Mouse (Mus musculus) MEL (cell line): ENCODE measurements at regions not wholly inside any gene's neighbourhood (a gene's known extent, or its start where the extent isn't known, plus 50 kb on each side); places are given as distances from the start of the nearest gene placed in this dataset.

ENCODE experiments used
- DNase-seq: peaks from one replicate; pipeline ENCODE4 v3.0.0; 2011; ENCODE audit warnings: low read depth, low spot score
- H3K27ac ChIP-seq: 2 replicates; pipeline ENCODE4 v1.5.1; 2012; ENCODE audit warnings: low read depth, mild to moderate bottlenecking, control low read depth, low read length, moderate library complexity; ENCODE audit not compliant: control insufficient read depth
- H3K27me3 ChIP-seq, 2 experiments: fragments of 150-350 bp in 1 of 2; sonication (generic) in 1 of 2; 2 replicates each; pipeline ENCODE4 v1.6.1; 2012; ENCODE audit warnings: low read length in 2 of 2, mild to moderate bottlenecking in 2 of 2, improper control_type of control experiment in 1 of 2, moderate library complexity in 1 of 2; ENCODE audit not compliant: insufficient read depth in 2 of 2, control insufficient read depth in 1 of 2
- H3K36me3 ChIP-seq, 2 experiments: 2 replicates each; pipeline ENCODE4 v1.6.1; 2012 to 2014; ENCODE audit warnings: low read length in 2 of 2, improper control_type of control experiment in 1 of 2, inconsistent platforms in 1 of 2, mild to moderate bottlenecking in 1 of 2; ENCODE audit not compliant: insufficient read depth in 2 of 2, control insufficient read depth in 1 of 2
- H3K4me1 ChIP-seq, 2 experiments: fragments of 150-350 bp in 1 of 2; sonication (generic) in 1 of 2; 2 replicates each; pipeline ENCODE4 v1.6.1; 2012; ENCODE audit warnings: low read length in 2 of 2, improper control_type of control experiment in 1 of 2, mild to moderate bottlenecking in 1 of 2; ENCODE audit not compliant: insufficient read depth in 2 of 2, control insufficient read depth in 1 of 2
- H3K4me3 ChIP-seq, 2 experiments: fragments of 150-350 bp in 1 of 2; sonication (generic) in 1 of 2; 2 replicates each; pipeline ENCODE4 v1.5.1; 2012; ENCODE audit warnings: low read depth in 2 of 2, low read length in 2 of 2, mild to moderate bottlenecking in 2 of 2, moderate library complexity in 2 of 2, control low read depth in 1 of 2, improper control_type of control experiment in 1 of 2; ENCODE audit not compliant: control insufficient read depth in 1 of 2, insufficient read depth in 1 of 2
- H3K79me2 ChIP-seq: 2 replicates; pipeline ENCODE4 v1.6.1; 2012; ENCODE audit warnings: mild to moderate bottlenecking, low read length, moderate library complexity; ENCODE audit not compliant: control insufficient read depth, poor library complexity, insufficient read depth
- H3K9ac ChIP-seq: 2 replicates; pipeline ENCODE4 v1.6.1; 2012; ENCODE audit warnings: low read depth, mild to moderate bottlenecking, control low read depth, low read length, moderate library complexity; ENCODE audit not compliant: control insufficient read depth, poor library complexity, severe bottlenecking
- H3K9me3 ChIP-seq: fragments of 150-350 bp; sonication (generic); replicated peaks from 2 replicates; pipeline ENCODE4 v1.6.1; 2012; ENCODE audit warnings: mild to moderate bottlenecking, low read length, improper control_type of control experiment, moderate library complexity; ENCODE audit not compliant: insufficient read depth
- CHD2 ChIP-seq: IDR thresholded peaks from 2 replicates; pipeline ENCODE4 v1.6.1; 2011; ENCODE audit warnings: low read length, improper control_type of control experiment
- E2F4 ChIP-seq: IDR thresholded peaks from 2 replicates; pipeline ENCODE4 v1.6.1; 2011; ENCODE audit warnings: low read depth, low read length, improper control_type of control experiment, borderline replicate concordance
- ETS1 ChIP-seq: IDR thresholded peaks from 2 replicates; pipeline ENCODE4 v1.6.1; 2012; ENCODE audit warnings: low read depth, mild to moderate bottlenecking, inconsistent platforms, low read length, improper control_type of control experiment, moderate library complexity
- GATA1 ChIP-seq: IDR thresholded peaks from 2 replicates; pipeline ENCODE4 v1.6.1; 2011; ENCODE audit warnings: low read depth, low read length, improper control_type of control experiment
- MAFK ChIP-seq: IDR thresholded peaks from 2 replicates; pipeline ENCODE4 v1.6.1; 2011; ENCODE audit warnings: low read depth, mild to moderate bottlenecking, low read length, improper control_type of control experiment, borderline replicate concordance
- MAX ChIP-seq: IDR thresholded peaks from 2 replicates; pipeline ENCODE4 v1.6.1; 2011; ENCODE audit warnings: low read length, improper control_type of control experiment
- MEF2A ChIP-seq: IDR thresholded peaks from 2 replicates; pipeline ENCODE4 v1.6.1; 2014; ENCODE audit warnings: low read depth, mild to moderate bottlenecking, inconsistent platforms, low read length, improper control_type of control experiment; ENCODE audit not compliant: poor library complexity, insufficient replicate concordance, severe bottlenecking; ENCODE audit errors: extremely low read depth
- POLR2AphosphoS5 ChIP-seq: IDR thresholded peaks from 2 replicates; pipeline ENCODE4 v1.6.1; 2012; ENCODE audit warnings: low read depth, borderline replicate concordance, mild to moderate bottlenecking, inconsistent platforms, low read length, moderate library complexity, mixed read lengths
- RAD21 ChIP-seq: IDR thresholded peaks from 2 replicates; pipeline ENCODE4 v1.6.1; 2011; ENCODE audit warnings: mild to moderate bottlenecking, low read depth, low read length, improper control_type of control experiment
- USF2 ChIP-seq, 2 experiments: IDR thresholded peaks; 2 replicates each; pipeline ENCODE4 v1.6.1; 2011 to 2012; ENCODE audit warnings: improper control_type of control experiment in 2 of 2, low read length in 2 of 2, borderline replicate concordance in 1 of 2, inconsistent platforms in 1 of 2, low read depth in 1 of 2, mild to moderate bottlenecking in 1 of 2; ENCODE audit not compliant: insufficient read depth in 1 of 2
- ZKSCAN1 ChIP-seq: IDR thresholded peaks from 2 replicates; pipeline ENCODE4 v1.6.1; 2012; ENCODE audit warnings: low read depth, mild to moderate bottlenecking, inconsistent platforms, low read length, improper control_type of control experiment, moderate library complexity
- ZNF384 ChIP-seq: IDR thresholded peaks from 2 replicates; pipeline ENCODE4 v1.6.1; 2012; ENCODE audit warnings: low read depth, mild to moderate bottlenecking, inconsistent platforms, low read length, improper control_type of control experiment

- no peaks in the 10 kb centered on the region for H3K27me3 ChIP-seq
- no peak overlapping the region for H3K27ac ChIP-seq
- DNase-seq, result no peak
- no peak for TF ChIP-seq E2F4
- no peak for TF ChIP-seq USF2 (IDR thresholded peaks at IDR 0.05; ENCODE audit: borderline replicate concordance in 1 of 2, insufficient read depth in 1 of 2, low read depth in 1 of 2, low read length in 2 of 2)
- no peak for TF ChIP-seq ETS1
- no peak for TF ChIP-seq POLR2AphosphoS5
- TF ChIP-seq MEF2A, result no peak
- no peak for TF ChIP-seq MAFK
- no peaks in the 10 kb centered on the region for H3K9me3 ChIP-seq
- no peak overlapping the region for H3K9ac ChIP-seq
- H3K79me2 ChIP-seq, result no peaks in the 10 kb centered on the region
- H3K36me3 ChIP-seq, result no peaks in the 10 kb centered on the region
- H3K4me3 ChIP-seq, result no peak overlapping the region
- H3K4me1 ChIP-seq, result no peaks in the 10 kb centered on the region
These were observed 552.3 kb downstream of the Olfm4 start for GRCm38 (mm10) chr14:80536044-80536745.

DNA sequence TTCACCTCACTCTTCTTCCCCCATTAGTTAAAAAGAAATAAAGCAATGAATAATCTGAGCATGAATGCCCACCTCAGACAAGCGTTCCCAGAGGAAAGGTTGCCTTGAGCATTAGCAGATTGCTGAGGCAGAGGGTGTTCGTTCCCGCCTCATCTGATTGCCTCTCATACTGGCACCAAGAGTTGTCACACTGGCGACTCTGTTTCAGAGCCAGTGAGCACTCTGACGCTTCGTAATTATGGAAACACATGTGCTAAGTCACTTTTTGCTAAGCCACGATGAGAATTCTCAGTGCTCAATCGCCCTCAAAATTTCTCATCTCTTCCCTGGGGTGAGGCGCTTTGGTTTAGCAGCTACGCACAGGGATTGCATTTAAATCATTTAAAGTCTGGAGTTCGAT, 576.1 kb downstream of the Olfm4 start:
- no peak overlapping the region for H3K9ac ChIP-seq
- no peaks in the 10 kb centered on the region for H3K4me1 ChIP-seq
- H3K36me3 ChIP-seq, result no peaks in the 10 kb centered on the region
- TF ChIP-seq MAX, result no peak
- no peak for TF ChIP-seq CHD2
- TF ChIP-seq RAD21, result no peak
- TF ChIP-seq ZKSCAN1, result no peak
- no peak for TF ChIP-seq ZNF384
- TF ChIP-seq GATA1, result no peak
- TF ChIP-seq, all 39 proteins: peak for 0
- H3K4me3 ChIP-seq, result no peak overlapping the region
- no peak for DNase-seq
- no peak overlapping the region for H3K27ac ChIP-seq
- H3K27me3 ChIP-seq, result no peaks in the 10 kb centered on the region
- no peaks in the 10 kb centered on the region for H3K9me3 ChIP-seq
- no peaks in the 10 kb centered on the region for H3K79me2 ChIP-seq
